Mouse (Mus musculus) MEL (cell line): ENCODE measurements around the gene Jmjd1c.

ENCODE experiments used
- CTCF ChIP-seq, 3 experiments: IDR thresholded peaks in 2 of 3; conservative IDR thresholded peaks in 1 of 3; 2 replicates each; pipeline ENCODE4 v1.5.1; 2011 to 2012; ENCODE audit warnings: low read length in 3 of 3, low read depth in 2 of 3, mild to moderate bottlenecking in 2 of 3, improper control_type of control experiment in 1 of 3, inconsistent platforms in 1 of 3, mixed read lengths in 1 of 3, moderate library complexity in 1 of 3; ENCODE audit not compliant: control insufficient read depth in 1 of 3, insufficient read depth in 1 of 3, poor library complexity in 1 of 3, severe bottlenecking in 1 of 3
- E2F4 ChIP-seq: IDR thresholded peaks from 2 replicates; pipeline ENCODE4 v1.6.1; 2011; ENCODE audit warnings: low read depth, low read length, improper control_type of control experiment, borderline replicate concordance
- ELF1 ChIP-seq: IDR thresholded peaks from 2 replicates; pipeline ENCODE4 v1.6.1; 2014; ENCODE audit warnings: low read depth, mild to moderate bottlenecking, inconsistent platforms, low read length, improper control_type of control experiment, moderate library complexity
- ETS1 ChIP-seq: IDR thresholded peaks from 2 replicates; pipeline ENCODE4 v1.6.1; 2012; ENCODE audit warnings: low read depth, mild to moderate bottlenecking, inconsistent platforms, low read length, improper control_type of control experiment, moderate library complexity
- GABPA ChIP-seq: IDR thresholded peaks from 2 replicates; pipeline ENCODE4 v1.6.1; 2012; ENCODE audit warnings: low read depth, mild to moderate bottlenecking, inconsistent platforms, low read length, improper control_type of control experiment, moderate library complexity
- JUND ChIP-seq: IDR thresholded peaks from 2 replicates; pipeline ENCODE4 v1.6.1; 2011; ENCODE audit warnings: low read depth, mild to moderate bottlenecking, improper control_type of control experiment, low read length
- MAFK ChIP-seq: IDR thresholded peaks from 2 replicates; pipeline ENCODE4 v1.6.1; 2011; ENCODE audit warnings: low read depth, mild to moderate bottlenecking, low read length, improper control_type of control experiment, borderline replicate concordance
- POLR2A ChIP-seq, 2 experiments: IDR thresholded peaks; 2 replicates each; pipeline ENCODE4 v1.6.1; 2011 to 2012; ENCODE audit warnings: low read length in 2 of 2, mild to moderate bottlenecking in 2 of 2, control low read depth in 1 of 2, improper control_type of control experiment in 1 of 2, low read depth in 1 of 2, moderate library complexity in 1 of 2; ENCODE audit not compliant: control insufficient read depth in 1 of 2, insufficient read depth in 1 of 2, poor library complexity in 1 of 2
- POLR2AphosphoS2 ChIP-seq: IDR thresholded peaks from 2 replicates; pipeline ENCODE4 v1.6.1; 2011; ENCODE audit warnings: low read length, improper control_type of control experiment
- TAL1 ChIP-seq: IDR thresholded peaks from 2 replicates; pipeline ENCODE4 v1.6.1; 2012; ENCODE audit warnings: mild to moderate bottlenecking, inconsistent platforms, low read length, moderate library complexity, mixed read lengths
- TCF12 ChIP-seq: IDR thresholded peaks from 2 replicates; pipeline ENCODE4 v1.6.1; 2014; ENCODE audit warnings: low read depth, mild to moderate bottlenecking, inconsistent platforms, low read length, improper control_type of control experiment, moderate library complexity
- UBTF ChIP-seq: IDR thresholded peaks from 2 replicates; pipeline ENCODE4 v1.6.1; 2012; ENCODE audit warnings: low read depth, mild to moderate bottlenecking, inconsistent platforms, low read length, improper control_type of control experiment, moderate library complexity, borderline replicate concordance; ENCODE audit not compliant: insufficient read depth

GRCm38 (mm10) chr10:67283516-67283915, 187.6 kb downstream of the Jmjd1c start:
- no peak for TF ChIP-seq POLR2A (IDR thresholded peaks at IDR 0.05; ENCODE audit: control insufficient read depth in 1 of 2, insufficient read depth in 1 of 2, low read depth in 1 of 2, low read length in 2 of 2, poor library complexity in 1 of 2)
- no peak for TF ChIP-seq CTCF (IDR thresholded peaks at IDR 0.05 in 2 of 3, conservative IDR thresholded peaks at IDR 0.05 in 1 of 3; ENCODE audit: control insufficient read depth in 1 of 3, insufficient read depth in 1 of 3, low read depth in 2 of 3, low read length in 3 of 3, poor library complexity in 1 of 3, severe bottlenecking in 1 of 3)
- no peak for TF ChIP-seq TAL1
- TF ChIP-seq GABPA, result no peak
- TF ChIP-seq UBTF, result no peak
- no peak for TF ChIP-seq JUND
- TF ChIP-seq E2F4, result no peak
- no peak for TF ChIP-seq MAFK
- TF ChIP-seq TCF12, result no peak
- no peak for TF ChIP-seq ETS1
- no peak for TF ChIP-seq POLR2AphosphoS2
- TF ChIP-seq ELF1, result no peak
